Mouse (Mus musculus) urinary bladder, postnatal 10 days (tissue): ENCODE measurements around the gene 4930568D16Rik.

Experiments
- DNase-seq: peaks from one replicate; pipeline ENCODE4 v3.0.0; 2022; ENCODE audit warnings: low spot score

The 4930568D16Rik gene

GRCm38 (mm10) chr2:35342605-35343004, 24.9 kb downstream of the 4930568D16Rik start:
- DNase-seq: no peak

- no peak for DNase-seq
Observed at GRCm38 (mm10) chr2:35338707-35339106, 28.8 kb downstream of the 4930568D16Rik start.

- DNase-seq: no peak
Observed at GRCm38 (mm10) chr2:35338036-35338435, 29.5 kb downstream of the 4930568D16Rik start.

GRCm38 (mm10) chr2:35337419-35337818, 30.1 kb downstream of the 4930568D16Rik start:
- no peak for DNase-seq

GRCm38 (mm10) chr2:35336388-35337280, 30.9 kb downstream of the 4930568D16Rik start, which contains the start of gene Stom:
TSS of gene Stom (minus strand) at chr2:35336976.
- DNase-seq: peak; percentile 98

GRCm38 (mm10) chr2:35335620-35336019, 31.9 kb downstream of the 4930568D16Rik start:
- no peak for DNase-seq

GRCm38 (mm10) chr2:35333670-35334069, 33.9 kb downstream of the 4930568D16Rik start:
- DNase-seq: no peak

GRCm38 (mm10) chr2:35331205-35331604, 36.3 kb downstream of the 4930568D16Rik start:
- DNase-seq: no peak

GRCm38 (mm10) chr2:35329061-35329460, 38.5 kb downstream of the 4930568D16Rik start:
- no peak for DNase-seq

- DNase-seq: no peak
Observed at GRCm38 (mm10) chr2:35328064-35328792, 39.3 kb downstream of the 4930568D16Rik start.

- DNase-seq: no peak
Observed at GRCm38 (mm10) chr2:35327583-35327982, 39.9 kb downstream of the 4930568D16Rik start.

- no peak for DNase-seq
Observed at GRCm38 (mm10) chr2:35326931-35327330, 40.6 kb downstream of the 4930568D16Rik start.

- no peak for DNase-seq
Observed at GRCm38 (mm10) chr2:35325930-35326329, 41.6 kb downstream of the 4930568D16Rik start.

- no peak for DNase-seq
Observed at GRCm38 (mm10) chr2:35322404-35323164, 44.9 kb downstream of the 4930568D16Rik start.

GRCm38 (mm10) chr2:35320399-35320798, 47.1 kb downstream of the 4930568D16Rik start:
- DNase-seq: no peak

GRCm38 (mm10) chr2:35318405-35318804, 49.1 kb downstream of the 4930568D16Rik start:
- no peak for DNase-seq

GRCm38 (mm10) chr2:35317604-35318003, 49.9 kb downstream of the 4930568D16Rik start:
- no peak for DNase-seq

- DNase-seq: no peak
Observed at GRCm38 (mm10) chr2:35314300-35314699, 53.2 kb downstream of the 4930568D16Rik start.

- DNase-seq: no peak
Observed at GRCm38 (mm10) chr2:35309906-35310493, 57.5 kb downstream of the 4930568D16Rik start.

GRCm38 (mm10) chr2:35308166-35308565, 59.4 kb downstream of the 4930568D16Rik start:
- no peak for DNase-seq
